Mouse (Mus musculus): ENCODE results near the gene Pik3ip1.

Gene Pik3ip1

DNA sequence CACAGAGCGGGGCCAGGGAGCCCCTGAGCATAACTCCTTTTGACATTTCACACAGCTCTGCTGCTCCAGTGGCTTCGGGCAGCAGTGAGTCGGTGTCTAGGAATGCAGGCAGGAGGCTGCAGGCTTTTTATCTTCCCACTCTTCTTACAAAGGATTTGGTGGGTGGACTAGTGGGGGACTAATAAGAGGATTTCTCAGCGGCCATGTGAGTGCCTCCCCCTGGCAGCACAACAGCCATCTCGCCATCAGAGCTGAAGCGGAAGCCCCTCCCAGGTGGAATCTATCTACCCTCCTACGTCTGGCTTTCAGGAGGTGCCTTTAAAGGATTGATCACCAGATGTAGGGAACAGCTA lies 44.1 kb downstream of the Pik3ip1 start:
- DNase-seq (ENCODE audit: low spot score in 2 of 2), result no peak

DNA sequence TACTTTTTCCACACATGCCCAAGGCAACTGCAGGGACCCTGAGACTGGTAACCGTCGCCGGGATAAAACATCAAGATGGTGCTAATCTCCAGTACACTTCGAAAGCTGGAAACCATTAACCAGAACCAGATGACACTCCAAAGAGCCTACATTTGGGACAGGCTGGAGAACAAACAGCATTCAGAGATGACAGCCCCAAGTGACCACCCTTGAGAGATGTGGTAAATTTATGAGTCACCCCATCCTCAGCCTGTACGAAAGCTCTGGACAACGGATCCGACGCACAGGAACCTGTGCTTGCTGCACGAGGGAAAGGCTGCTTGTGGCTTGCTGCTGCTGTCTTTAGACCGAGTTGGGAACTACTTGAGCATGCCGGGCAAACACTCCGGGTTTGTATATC lies 44.5 kb downstream of the Pik3ip1 start:
- DNase-seq (ENCODE audit: low spot score in 2 of 2), result no peak

DNA sequence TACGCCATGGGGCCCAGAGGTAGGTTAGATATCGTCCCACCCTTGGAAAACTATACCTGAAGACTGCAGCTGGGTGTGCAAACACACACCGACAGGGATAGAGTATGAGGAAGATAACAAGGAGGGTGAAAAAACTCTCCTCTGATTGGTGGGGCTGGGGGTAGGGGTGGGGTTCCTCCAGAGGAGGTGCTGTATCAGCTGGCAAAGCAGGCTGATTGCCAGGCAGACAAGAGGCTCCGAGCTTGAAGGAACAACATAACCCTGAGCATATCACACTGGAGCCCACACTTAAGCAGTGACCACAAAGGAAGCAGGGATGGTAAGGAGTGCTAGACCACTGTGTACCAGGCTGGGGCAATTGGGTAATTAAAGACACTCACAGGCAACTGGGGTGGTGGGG lies 49.2 kb downstream of the Pik3ip1 start:
- DNase-seq (ENCODE audit: low spot score in 2 of 2), result no peak

DNA sequence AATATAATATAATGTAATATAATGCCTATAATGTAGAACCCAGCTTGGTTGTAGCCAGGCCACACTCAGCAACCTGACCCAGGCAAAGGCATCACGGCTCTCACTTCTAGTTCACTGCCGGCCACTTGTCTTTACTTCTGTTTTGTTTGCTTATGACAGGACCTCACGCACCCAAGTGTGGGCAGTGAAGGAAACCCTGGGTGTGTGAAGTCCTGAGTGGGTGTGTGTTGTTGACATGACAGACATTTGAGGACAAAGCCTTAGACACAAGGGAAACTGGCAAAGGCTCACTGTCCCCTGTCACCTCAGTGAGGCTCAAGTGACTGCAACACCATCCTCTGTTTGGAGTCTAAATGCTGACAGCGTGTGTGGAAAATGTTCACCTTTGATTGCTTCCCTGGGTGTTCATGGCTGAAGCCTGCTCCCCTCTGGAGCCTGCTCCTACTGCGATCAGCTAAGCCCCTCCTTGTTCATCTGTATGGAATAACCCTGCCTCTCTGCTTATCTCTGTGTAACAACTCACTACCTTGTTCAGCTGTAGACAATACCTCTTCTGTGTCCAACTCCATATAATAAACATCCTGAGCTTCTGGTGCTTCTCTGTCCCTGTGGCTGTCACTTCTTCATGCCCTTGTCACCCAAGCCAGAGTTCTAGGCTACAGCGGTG lies 51.1 kb downstream of the Pik3ip1 start:
- no peak for DNase-seq (ENCODE audit: low spot score in 2 of 2)

DNA sequence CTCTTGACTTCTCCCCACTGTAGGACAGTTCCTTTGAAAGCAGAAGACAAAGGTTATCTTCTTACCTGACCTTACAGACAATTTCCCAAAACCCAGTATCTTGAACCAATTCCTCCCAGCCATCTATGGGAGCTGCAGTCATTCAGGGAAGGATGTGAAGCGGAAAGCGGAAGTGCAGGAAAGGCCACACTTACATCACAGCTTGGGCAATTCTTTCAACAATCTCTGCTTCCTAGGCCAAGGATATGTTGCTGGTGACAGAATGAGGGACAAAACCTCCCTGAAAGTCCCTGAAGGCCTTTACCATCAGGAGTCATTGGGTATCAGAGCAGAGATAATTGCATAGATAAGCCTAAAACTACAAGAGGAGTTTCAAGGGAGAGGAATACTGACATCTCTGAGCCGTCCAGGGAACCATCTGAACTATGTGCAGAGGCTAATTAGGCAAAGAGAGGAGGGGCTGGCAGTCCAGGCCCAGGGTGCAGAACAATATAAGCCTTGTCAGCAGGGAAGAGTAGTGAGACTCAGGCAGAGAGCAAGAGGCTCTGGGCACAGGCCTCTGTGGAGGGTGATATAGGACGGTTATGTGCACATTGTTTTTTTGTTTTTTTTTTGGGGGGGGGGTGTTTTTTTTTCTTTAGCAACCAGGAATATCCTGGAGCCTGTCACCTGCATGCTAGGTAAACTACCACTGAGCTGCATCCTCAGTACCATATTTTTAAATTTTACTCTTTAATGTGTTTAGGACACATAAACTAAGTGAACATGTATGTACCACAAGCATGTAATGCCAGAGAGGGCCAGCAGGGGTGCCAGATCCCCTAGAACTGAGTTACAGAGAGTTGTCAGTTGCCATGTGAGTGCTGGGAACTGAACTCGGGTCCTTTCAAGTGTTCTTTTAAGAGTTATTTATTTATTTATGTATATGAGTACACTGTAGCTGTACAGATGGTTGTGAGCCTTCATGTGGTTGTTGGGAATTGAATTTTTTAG lies 52.7 kb downstream of the Pik3ip1 start:
- DNase-seq (ENCODE audit: low spot score in 2 of 2), result no peak

DNA sequence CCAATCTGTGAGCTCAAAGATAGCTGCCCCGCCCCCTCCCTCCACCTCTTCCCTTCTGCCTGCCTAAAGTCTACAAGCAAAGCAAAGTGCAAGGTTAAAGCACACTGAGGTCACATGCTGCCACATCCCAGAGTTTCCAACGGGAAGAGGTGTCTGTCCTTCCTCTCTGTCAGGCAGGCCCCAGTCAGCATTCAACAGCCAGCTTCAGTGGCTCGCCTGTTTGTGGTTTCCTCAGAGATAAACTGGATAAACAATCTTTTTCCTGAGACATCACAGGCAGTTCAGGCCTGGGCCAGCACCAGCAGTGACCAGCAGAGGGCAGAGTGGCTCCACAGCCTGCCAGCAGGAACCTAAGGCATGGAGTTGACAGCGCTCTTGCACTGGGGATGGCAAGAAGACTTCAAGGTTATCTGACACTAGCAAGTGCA lies 56.8 kb downstream of the Pik3ip1 start:
- peak; percentile 90 for DNase-seq (ENCODE audit: low spot score in 2 of 2)

DNA sequence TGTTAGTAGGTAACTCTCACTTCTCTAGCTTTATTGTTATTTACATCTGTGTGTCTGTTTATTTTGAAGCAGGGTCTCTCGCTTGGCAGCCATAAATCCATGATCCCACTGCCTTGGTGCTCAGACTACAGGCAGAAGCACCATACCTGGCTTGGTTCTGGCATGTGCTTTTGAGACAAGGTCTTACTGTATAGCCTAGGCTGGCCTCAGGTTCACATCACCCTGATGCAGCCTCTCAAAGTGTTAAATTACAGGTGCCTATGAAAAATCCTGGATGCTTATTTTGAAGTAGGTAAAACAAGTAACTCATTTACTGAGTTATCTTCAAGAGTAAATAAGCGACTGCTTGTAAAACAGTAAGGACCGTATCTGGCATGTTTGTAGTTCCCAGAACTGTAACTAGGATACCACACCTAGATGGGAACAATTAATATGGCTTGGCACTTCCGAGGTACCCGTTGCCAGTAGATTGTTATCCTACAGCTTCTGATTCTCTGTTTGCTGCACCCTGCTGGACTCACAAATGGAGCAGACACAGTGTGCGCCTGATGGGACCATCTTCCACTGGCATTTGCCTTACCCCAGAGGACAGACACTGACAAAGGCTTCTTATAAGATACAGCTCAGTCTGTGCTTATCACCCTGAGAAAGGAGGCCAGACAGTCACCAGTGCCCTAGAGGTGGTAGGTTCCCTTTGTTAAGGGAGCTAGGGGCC lies 57.4 kb downstream of the Pik3ip1 start:
- no peak for DNase-seq (ENCODE audit: low spot score in 2 of 2)

DNA sequence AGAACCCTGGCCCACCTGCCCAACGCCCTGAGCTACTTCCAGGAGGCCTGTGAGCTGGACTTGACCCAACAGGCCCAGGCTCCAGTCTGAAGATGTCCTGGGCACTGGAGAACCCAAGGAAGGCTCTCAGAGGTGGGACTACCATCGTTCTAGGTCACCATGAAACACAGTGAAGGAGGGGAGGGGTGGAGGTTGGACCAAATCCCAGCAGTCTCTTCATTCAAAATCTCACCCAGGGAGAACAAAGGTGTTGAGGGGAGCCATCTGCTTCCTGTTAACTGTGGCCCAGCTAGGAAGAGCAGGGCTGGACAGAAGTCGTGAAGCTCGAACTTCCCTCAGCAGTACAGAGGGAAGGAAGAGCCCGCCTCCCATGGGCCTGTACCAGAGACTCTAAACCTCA lies 59.8 kb downstream of the Pik3ip1 start:
- DNase-seq (ENCODE audit: low spot score in 2 of 2), result no peak

DNA sequence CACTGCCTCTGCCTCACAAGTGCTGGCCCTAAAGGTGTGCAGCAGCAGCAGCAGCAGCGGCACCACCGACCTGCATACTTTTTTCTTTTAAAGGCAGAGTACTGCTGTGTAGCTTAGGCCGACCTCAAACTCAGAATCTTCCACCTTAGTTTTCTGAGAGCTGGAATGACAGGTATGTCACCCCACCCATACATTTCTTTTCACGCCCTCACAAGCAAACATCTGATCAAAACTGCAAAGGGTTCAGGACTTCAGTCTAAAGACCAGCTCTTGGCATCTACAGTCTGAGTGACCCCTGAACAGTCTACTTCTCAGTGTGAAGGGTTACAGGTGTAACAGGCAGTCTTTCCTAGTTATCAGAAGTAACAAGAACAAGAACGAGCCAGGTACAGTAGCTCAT lies 60.6 kb downstream of the Pik3ip1 start:
- DNase-seq (ENCODE audit: low spot score in 2 of 2), result no peak

DNA sequence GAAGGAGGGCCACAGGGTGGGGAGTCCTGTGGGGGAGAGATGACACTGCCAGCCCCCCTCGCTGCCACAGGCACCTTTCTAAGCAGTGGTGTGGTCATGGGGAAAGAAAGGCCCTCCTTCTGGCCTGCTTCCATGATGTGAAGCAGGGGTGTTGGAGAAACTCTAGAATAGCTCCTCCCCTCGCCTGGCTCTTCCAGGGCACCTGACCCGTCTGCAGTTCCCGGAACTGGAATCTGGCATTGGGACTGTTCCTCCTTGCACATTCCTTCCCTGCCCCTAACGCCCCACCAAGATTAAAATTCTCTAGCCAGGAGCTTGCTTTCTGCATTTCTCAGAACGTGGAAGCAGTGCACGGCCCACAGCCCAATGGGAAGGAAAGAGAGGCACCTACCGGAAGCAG lies 62.3 kb downstream of the Pik3ip1 start:
- no peak for DNase-seq (ENCODE audit: low spot score in 2 of 2)
